Mouse (Mus musculus) layer of hippocampus, postnatal 10 days (tissue): ENCODE measurements around the gene Phtf2. TPM values are rescaled to one million over a fixed set of nuclear protein-coding genes. Genes with fewer than 3 reads are reported as not detected.
"Not testable (repeated sequence)": the region's sequence is repeated elsewhere in the genome, so short reads cannot be mapped to it uniquely, and the experiment has no call there.

Experiments used
- DNase-seq, 2 experiments: peaks; one replicate each; pipeline ENCODE4 v3.0.0; 2021; ENCODE audit warnings: low spot score in 2 of 2
- total RNA-seq, 2 experiments: library from RNA; stranded (reverse); gene quantifications; 2 replicates each; pipeline ENCODE4 v1.2.3; 2021

Phtf2 gene
- total RNA-seq, 2 experiments from 2014 or later: 21.6 to 22.7 TPM

- DNase-seq: no peak
Measured at GRCm38 (mm10) chr5:20778274-20778984, 103.5 kb downstream of the Phtf2 start.

GRCm38 (mm10) chr5:20773341-20773740, 108.6 kb downstream of the Phtf2 start:
- peak in 1 of 2 experiments; percentile 56 for DNase-seq

GRCm38 (mm10) chr5:20765365-20765920, 116.5 kb downstream of the Phtf2 start:
- DNase-seq: no peak

- not testable (repeated sequence) for DNase-seq
Measured at GRCm38 (mm10) chr5:20762441-20762840, 119.5 kb downstream of the Phtf2 start.

- DNase-seq: no peak
Measured at GRCm38 (mm10) chr5:20760368-20761162, 121.4 kb downstream of the Phtf2 start.

GRCm38 (mm10) chr5:20759771-20760170, 122.2 kb downstream of the Phtf2 start:
- no peak for DNase-seq

- no peak for DNase-seq
Measured at GRCm38 (mm10) chr5:20753963-20754362, 128.0 kb downstream of the Phtf2 start.

GRCm38 (mm10) chr5:20753096-20753495, 128.8 kb downstream of the Phtf2 start:
- DNase-seq: no peak

GRCm38 (mm10) chr5:20751696-20752095, 130.2 kb downstream of the Phtf2 start:
- peak; percentile 30 to 46 for DNase-seq

GRCm38 (mm10) chr5:20751000-20751399, 130.9 kb downstream of the Phtf2 start:
- DNase-seq: peak in 1 of 2 experiments; percentile 16

- DNase-seq: no peak
Measured at GRCm38 (mm10) chr5:20749535-20749934, 132.4 kb downstream of the Phtf2 start.

- DNase-seq: no peak
Measured at GRCm38 (mm10) chr5:20748856-20749255, 133.1 kb downstream of the Phtf2 start.

GRCm38 (mm10) chr5:20748142-20748541, 133.8 kb downstream of the Phtf2 start:
- DNase-seq: no peak

- no peak for DNase-seq
Measured at GRCm38 (mm10) chr5:20741936-20742335, 140.0 kb downstream of the Phtf2 start.

- DNase-seq: no peak
Measured at GRCm38 (mm10) chr5:20741193-20741592, 140.7 kb downstream of the Phtf2 start.

- DNase-seq: no peak
Measured at GRCm38 (mm10) chr5:20738795-20739194, 143.1 kb downstream of the Phtf2 start.

- not testable (repeated sequence) for DNase-seq
Measured at GRCm38 (mm10) chr5:20723226-20723625, 158.7 kb downstream of the Phtf2 start.

GRCm38 (mm10) chr5:20720201-20720900, 161.6 kb downstream of the Phtf2 start:
- DNase-seq: no peak

- DNase-seq: not testable (repeated sequence)
Measured at GRCm38 (mm10) chr5:20715980-20716379, 165.9 kb downstream of the Phtf2 start.

- not testable (repeated sequence) for DNase-seq
Measured at GRCm38 (mm10) chr5:20714619-20715018, 167.3 kb downstream of the Phtf2 start.

- DNase-seq: not testable (repeated sequence)
Measured at GRCm38 (mm10) chr5:20710845-20711244, 171.1 kb downstream of the Phtf2 start.
